Mouse (Mus musculus) thymus, postnatal 10 days (tissue): Measurements from ENCODE around the gene Card9.

Experiments used
- DNase-seq, 2 experiments: peaks; one replicate each; pipeline ENCODE4 v3.0.0; 2021; ENCODE audit warnings: low spot score in 2 of 2

Card9 gene

DNA sequence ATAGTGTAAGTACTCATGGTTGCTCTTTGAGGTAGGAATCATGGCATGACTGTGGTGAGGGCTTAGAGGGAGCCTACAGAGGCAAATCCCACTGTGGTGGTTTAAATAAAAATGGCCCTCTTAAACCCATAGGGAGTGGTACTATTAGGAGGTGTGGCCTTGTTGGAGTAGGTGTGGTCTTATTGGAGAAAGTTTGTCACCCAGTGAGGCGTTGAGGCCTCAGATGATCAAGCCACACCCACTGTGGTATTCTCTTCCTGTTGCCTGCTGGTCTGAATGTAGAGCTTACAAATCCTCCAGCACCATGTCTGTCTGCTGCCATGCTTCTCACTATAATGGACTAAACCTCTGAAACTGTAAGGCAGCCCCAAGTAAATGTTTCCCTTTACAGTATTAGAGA lies 56.0 kb downstream of the Card9 start:
- DNase-seq = no peak
